In the genomic region with DNA sequence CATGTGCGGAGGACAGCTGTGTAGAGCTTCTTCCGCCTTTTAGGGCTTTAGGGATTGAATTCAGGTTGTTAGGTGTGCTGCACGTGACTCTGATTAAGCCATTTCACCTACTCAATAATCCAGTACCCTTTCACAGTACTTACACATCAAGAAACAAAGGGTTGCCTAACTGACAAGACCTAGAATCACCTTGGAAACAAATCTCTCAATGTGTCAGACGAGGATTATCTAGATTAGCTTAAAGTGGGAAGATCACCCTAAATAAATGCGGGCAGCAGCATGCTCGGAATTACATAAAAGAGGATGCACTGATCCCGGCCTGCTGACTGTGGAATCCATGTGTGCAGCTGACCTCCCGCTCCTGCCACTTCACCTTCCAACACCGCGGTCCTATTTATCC, we compare ENCODE assay signal across 23 mouse cellular contexts. TPM values are rescaled to one million over a fixed set of nuclear protein-coding genes. Genes with fewer than 3 reads are reported as not detected.
DNase-seq lines count a peak whose midpoint lies in the region; ATAC-seq lines count a peak whose summit lies in the region.
"Had no signal": no experiment of that assay in that cellular context is flagged by ENCODE, and none has a peak within 500 bp of the region (broad histone marks: within the 10 kb centered on the region; RNA-seq: fewer than 3 reads in every experiment).

No protein-coding gene starts in this region.

- DNase-seq in midbrain, embryonic 11.5 days (ENCODE audit: low spot score, missing footprints) = peak; percentile 78
- peak; percentile 93 for DNase-seq in fat pad, adult 2 months (ENCODE audit: extremely low read depth, low read depth, low spot score)
- peak; percentile 39 for DNase-seq in retina, adult 2 months (ENCODE audit: low read depth, low spot score)
- peak; percentile 54 for DNase-seq in retina, postnatal 7 days (ENCODE audit: low read depth, low spot score)
- no peak for DNase-seq in spleen, adult 12 weeks (ENCODE audit: low spot score)
- DNase-seq: adrenal gland, adult 8-10 months; adrenal gland, postnatal 25 days; cerebellum, adult 18-20 months; cerebellum, adult 9-10 months; cerebellum, postnatal 14 days; gastrocnemius, postnatal 25 days; heart, adult 18-20 months; heart, postnatal 10 days; heart, postnatal 4 days had no signal

- WGBS in midbrain, embryonic 11.5 days = 39% methylated on average over 10 of the region's 10 CpGs
- 44% methylated on average over 10 of the region's 10 CpGs for WGBS in midbrain, embryonic 15.5 days

- peaks cover 5% of the 10 kb centered on the region; the same call in 1 of the 2 replicates for H3K36me3 ChIP-seq in midbrain, embryonic 11.5 days (ENCODE audit: control insufficient read depth, insufficient read depth, low read length)
- no peaks in the 10 kb centered on the region; the same call in 1 of the 2 replicates for H3K36me3 ChIP-seq in midbrain, embryonic 15.5 days (replicated peaks)

- no peaks in the 10 kb centered on the region for H3K27me3 ChIP-seq in midbrain, embryonic 11.5 days (ENCODE audit: control insufficient read depth, insufficient read depth, low read length)
- no peaks in the 10 kb centered on the region for H3K27me3 ChIP-seq in midbrain, embryonic 15.5 days (replicated peaks)
- H3K27me3 ChIP-seq: heart, embryonic 12.5 days; heart, embryonic 15.5 days had no signal

- no peak overlapping the region for H3K4me3 ChIP-seq in midbrain, embryonic 11.5 days (ENCODE audit: low read depth, low read length)
- H3K4me3 ChIP-seq in midbrain, embryonic 15.5 days = no peak overlapping the region
- H3K4me3 ChIP-seq: heart, embryonic 12.5 days; heart, embryonic 15.5 days had no signal

- H3K27ac ChIP-seq in midbrain, embryonic 11.5 days (ENCODE audit: low read depth, low read length) = no peak overlapping the region
- H3K27ac ChIP-seq in midbrain, embryonic 15.5 days = no peak overlapping the region
- H3K27ac ChIP-seq: heart, embryonic 15.5 days; hindbrain, embryonic 14.5 days; hindbrain, postnatal 0 days had no signal

- no peak overlapping the region for H3K9ac ChIP-seq in midbrain, embryonic 11.5 days (ENCODE audit: low read length)
- no peak overlapping the region for H3K9ac ChIP-seq in midbrain, embryonic 15.5 days
- H3K9ac ChIP-seq: heart, embryonic 12.5 days; heart, embryonic 15.5 days; hindbrain, embryonic 14.5 days had no signal

- H3K4me2 ChIP-seq in midbrain, embryonic 11.5 days = no peak overlapping the region
- H3K4me2 ChIP-seq in midbrain, embryonic 15.5 days = no peak overlapping the region
- H3K4me2 ChIP-seq: heart, embryonic 12.5 days; heart, embryonic 15.5 days; hindbrain, embryonic 14.5 days had no signal

- H3K4me1 ChIP-seq in midbrain, embryonic 11.5 days (ENCODE audit: control insufficient read depth, insufficient read depth, low read length) = no peaks in the 10 kb centered on the region
- H3K4me1 ChIP-seq in midbrain, embryonic 15.5 days = no peaks in the 10 kb centered on the region
- H3K4me1 ChIP-seq: heart, embryonic 15.5 days had no signal

- ATAC-seq in midbrain, embryonic 11.5 days (ENCODE audit: low FRiP score) = no peak
- no peak for ATAC-seq in midbrain, embryonic 15.5 days (replicated peaks)
- ATAC-seq in granulocyte monocyte progenitor cell, adult 5-6 weeks (replicated peaks; ENCODE audit: poor library complexity, severe bottlenecking) = no peak
- ATAC-seq: CD4-positive, CD25-positive, alpha-beta regulatory T cell, adult 4 months; forebrain, embryonic 14.5 days; hindbrain, postnatal 0 days; inflammation-experienced regulatory T-cells, adult 6 months had no signal

- no peaks in the 10 kb centered on the region for H3K9me3 ChIP-seq in midbrain, embryonic 11.5 days (ENCODE audit: control insufficient read depth, low read length)
- H3K9me3 ChIP-seq in midbrain, embryonic 15.5 days = no peaks in the 10 kb centered on the region
- H3K9me3 ChIP-seq: heart, embryonic 12.5 days; heart, embryonic 15.5 days had no signal

RNA-seq across cellular contexts. Expression of a gene that starts 13.9 kb away (rescaled TPM):
- polyA plus RNA-seq in midbrain, embryonic 11.5 days (2014; fragmentation: Nextera tagmentation; extraction: Ambion mirVana) = 101 and 105 TPM in 2 replicates
- polyA plus RNA-seq in midbrain, embryonic 15.5 days (2015; fragmentation: Nextera tagmentation; extraction: Ambion mirVana) = 42.1 and 42.3 TPM in 2 replicates
- total RNA-seq in granulocyte monocyte progenitor cell, adult 5-6 weeks (2014; fragmentation: Nextera tagmentation) = 88.4 and 105 TPM in 2 replicates
- 126 and 137 TPM in 2 replicates for total RNA-seq in granulocyte monocyte progenitor cell, adult 5-6 weeks (2017)
